Mouse (Mus musculus) liver, adult 2 months (tissue): ENCODE results near the gene Kcnq1. TPM values are rescaled to one million over a fixed set of nuclear protein-coding genes. Genes with fewer than 3 reads are reported as not detected.
A peak's percentile ranks its signal among the peaks of the same experiment; 100 is the strongest.

Experiments
- DNase-seq: peaks from one replicate; pipeline ENCODE4 v3.0.0-alpha.2; 2011; ENCODE audit warnings: low read depth, low spot score; ENCODE audit errors: extremely low read depth
- H3K27ac ChIP-seq: fragments of 200-500 bp; replicated peaks from 2 replicates; pipeline ENCODE4 v1.5.1; 2012; ENCODE audit warnings: low read depth, mild to moderate bottlenecking, control low read depth, inconsistent platforms, low read length; ENCODE audit not compliant: insufficient read depth
- H3K27me3 ChIP-seq: fragments of 200-500 bp; 2 replicates; pipeline ENCODE4 v1.6.1; 2012; ENCODE audit warnings: mild to moderate bottlenecking, moderate library complexity, low read length, inconsistent platforms; ENCODE audit not compliant: control insufficient read depth, insufficient read depth
- H3K36me3 ChIP-seq: fragments of 200-500 bp; 2 replicates; pipeline ENCODE4 v1.6.1; 2012; ENCODE audit warnings: low read length, inconsistent platforms; ENCODE audit not compliant: control insufficient read depth, insufficient read depth
- H3K4me1 ChIP-seq: fragments of 200-500 bp; 2 replicates; pipeline ENCODE4 v1.6.1; 2011; ENCODE audit warnings: low read length; ENCODE audit not compliant: control insufficient read depth, insufficient read depth
- H3K4me3 ChIP-seq: fragments of 200-500 bp; 2 replicates; pipeline ENCODE4 v1.5.1; 2011; ENCODE audit warnings: low read depth, mild to moderate bottlenecking, control low read depth, low read length, moderate library complexity; ENCODE audit not compliant: insufficient read depth
- H3K79me2 ChIP-seq: fragments of 200-500 bp; 2 replicates; pipeline ENCODE4 v1.6.1; 2012; ENCODE audit warnings: inconsistent platforms, mild to moderate bottlenecking, low read length, moderate library complexity; ENCODE audit not compliant: control insufficient read depth, insufficient read depth
- H3K9ac ChIP-seq: fragments of 200-500 bp; 2 replicates; pipeline ENCODE4 v1.6.1; 2012; ENCODE audit warnings: low read depth, mild to moderate bottlenecking, control low read depth, inconsistent platforms, low read length
- CTCF ChIP-seq: fragments of 200-500 bp; IDR thresholded peaks from 2 replicates; pipeline ENCODE4 v1.5.1; 2011; ENCODE audit warnings: low read depth, low read length, control low read depth
- POLR2A ChIP-seq: fragments of 200-500 bp; IDR thresholded peaks from 2 replicates; pipeline ENCODE4 v1.6.1; 2011; ENCODE audit warnings: low read length, control low read depth; ENCODE audit not compliant: insufficient read depth; ENCODE audit errors: extremely low read depth
- WGBS: fragments of 180-500 bp; shearing (Covaris S2); methylation state at CpG from one replicate; pipeline ENCODE4 v1.1.7; 2018; 5-methylcytosine and 5-hydroxymethylcytosine counted together
- polyA plus RNA-seq: library from polyadenylated mRNA; depleted of rRNA; stranded (reverse); fragments of >200 nt; gene quantifications from 2 replicates; pipeline ENCODE4 v1.2.3, GENCODE M21; 2012
- total RNA-seq: library from RNA; depleted of rRNA; stranded (reverse); fragments of >200 nt; gene quantifications from 2 replicates; pipeline ENCODE4 v1.2.3, GENCODE M21; 2014

The Kcnq1 gene
- total and polyA plus RNA-seq, 2 experiments: 1.3 to 2.5 TPM

DNA sequence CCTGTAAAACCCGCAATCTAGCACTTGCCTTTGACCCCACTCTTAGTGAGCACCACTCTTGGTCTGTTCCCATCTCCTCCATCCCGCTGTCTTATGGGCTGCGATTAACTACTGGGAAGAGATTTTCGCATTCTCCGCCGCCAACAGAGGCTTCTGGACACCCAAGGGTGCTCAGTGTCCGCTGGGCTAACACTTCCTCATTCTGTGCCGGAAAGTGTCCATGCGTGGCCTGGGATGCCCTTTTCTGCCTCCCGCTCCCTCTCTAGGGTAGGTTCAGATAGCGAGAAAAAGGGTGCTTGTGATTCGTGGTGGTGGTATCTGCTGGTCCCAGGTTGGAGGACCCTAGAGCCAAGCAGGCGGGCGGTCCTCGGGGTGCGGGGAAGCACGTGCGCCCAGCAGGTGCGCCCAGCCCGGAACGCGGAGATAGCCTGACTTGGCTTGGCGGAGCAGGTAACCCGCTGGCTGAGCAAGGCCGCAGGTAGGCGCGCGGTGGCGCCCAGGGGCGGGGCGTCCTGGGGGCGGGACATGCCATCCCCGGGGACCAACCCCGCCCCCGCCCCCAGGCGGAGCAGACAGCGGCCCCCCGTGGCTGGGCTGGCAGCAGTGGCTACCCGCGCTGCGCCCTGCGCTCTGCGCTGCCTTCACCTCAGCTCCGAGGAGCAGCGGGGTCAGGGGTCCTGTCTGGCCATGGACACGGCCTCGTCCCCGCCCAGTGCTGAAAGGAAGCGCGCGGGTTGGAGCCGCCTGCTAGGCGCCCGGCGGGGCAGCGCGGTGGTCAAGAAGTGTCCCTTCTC is 707 bp downstream of the Kcnq1 start:
- Histone ChIP-seq H3K79me2 (no peaks in the 10 kb centered on the region), H3K27ac (no peak overlapping the region), H3K27me3 (no peaks in the 10 kb centered on the region), H3K9ac (peak overlapping the region; percentile 64), H3K36me3 (no peaks in the 10 kb centered on the region), H3K4me1 (no peaks in the 10 kb centered on the region), H3K4me3 (peak overlapping the region; percentile 62)
- DNase-seq: no peak
- TF ChIP-seq CTCF (no peak), POLR2A (no peak)
- 6% methylated on average over 56 of the region's 57 CpGs for WGBS

DNA sequence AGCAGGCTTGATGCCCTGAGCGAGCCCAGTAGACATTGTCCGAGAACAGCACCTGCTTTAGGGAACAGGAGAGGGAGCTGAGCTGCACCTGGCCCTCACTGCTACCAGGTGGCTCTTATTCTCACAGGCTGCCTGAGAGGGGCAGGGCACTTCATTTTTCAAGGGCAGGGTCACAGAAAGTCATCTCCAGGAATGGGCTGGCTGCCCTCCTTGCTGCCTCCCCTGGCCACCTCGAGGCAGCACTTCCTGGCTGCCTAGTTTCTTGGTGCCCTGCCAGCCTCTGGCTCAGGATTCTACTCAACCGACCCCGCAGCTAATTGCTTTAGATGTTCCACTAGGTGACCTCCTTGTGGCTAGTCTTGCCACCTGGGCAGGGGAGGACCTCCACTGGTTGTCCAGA is 2.0 kb downstream of the Kcnq1 start:
- Histone ChIP-seq H3K9ac (no peak overlapping the region), H3K36me3 (no peaks in the 10 kb centered on the region), H3K4me3 (no peak overlapping the region), H3K27ac (peak overlapping the region; percentile 20; the same call in 1 of the 2 replicates), H3K79me2 (no peaks in the 10 kb centered on the region), H3K4me1 (no peaks in the 10 kb centered on the region), H3K27me3 (no peaks in the 10 kb centered on the region)
- no peak for DNase-seq
- TF ChIP-seq POLR2A (no peak), CTCF (no peak)
- 43% methylated on average over 5 of the region's 5 CpGs for WGBS

DNA sequence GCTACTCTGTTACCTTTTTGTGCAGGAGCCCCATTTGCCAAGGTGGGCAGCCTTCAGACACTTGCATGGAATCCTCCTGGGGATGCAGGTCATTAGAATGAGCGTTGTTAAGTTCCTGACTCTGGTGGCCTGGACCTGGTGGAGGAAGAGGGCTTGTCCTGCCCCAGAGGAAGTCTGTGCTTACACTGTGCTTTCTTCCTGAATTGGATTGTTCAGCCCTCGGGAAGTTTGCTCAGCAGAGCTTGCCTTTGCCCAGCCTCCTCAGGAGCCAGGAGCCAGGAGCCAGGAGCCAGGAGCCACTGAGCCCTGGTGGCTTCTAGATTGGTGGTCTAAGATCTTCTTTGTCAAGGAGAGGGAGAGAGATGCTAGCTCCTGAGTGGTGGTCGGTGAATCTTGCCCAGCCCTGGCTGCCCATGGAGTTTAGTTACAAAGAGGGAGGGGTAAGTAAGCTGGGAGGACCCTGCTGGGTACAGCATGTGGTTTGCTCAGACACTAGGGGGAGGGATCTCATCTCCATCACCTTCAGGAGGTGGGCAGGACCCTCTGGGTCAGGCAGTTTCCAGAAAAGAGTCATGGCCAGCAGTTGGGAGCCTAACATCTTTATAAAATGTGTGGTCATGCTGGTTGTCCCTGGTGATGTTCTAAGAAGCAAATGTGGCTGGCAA is 3.0 kb downstream of the Kcnq1 start:
- Histone ChIP-seq H3K27me3 (no peaks in the 10 kb centered on the region), H3K9ac (0 out of 2 replicates have a peak overlapping the region, but pooled peaks have one; percentile 0), H3K4me3 (no peak overlapping the region), H3K4me1 (no peaks in the 10 kb centered on the region), H3K27ac (peak overlapping the region; percentile 65), H3K36me3 (no peaks in the 10 kb centered on the region), H3K79me2 (no peaks in the 10 kb centered on the region)
- 21% methylated on average over 3 of the region's 3 CpGs for WGBS
- TF ChIP-seq CTCF (no peak), POLR2A (no peak)
- DNase-seq: no peak

DNA sequence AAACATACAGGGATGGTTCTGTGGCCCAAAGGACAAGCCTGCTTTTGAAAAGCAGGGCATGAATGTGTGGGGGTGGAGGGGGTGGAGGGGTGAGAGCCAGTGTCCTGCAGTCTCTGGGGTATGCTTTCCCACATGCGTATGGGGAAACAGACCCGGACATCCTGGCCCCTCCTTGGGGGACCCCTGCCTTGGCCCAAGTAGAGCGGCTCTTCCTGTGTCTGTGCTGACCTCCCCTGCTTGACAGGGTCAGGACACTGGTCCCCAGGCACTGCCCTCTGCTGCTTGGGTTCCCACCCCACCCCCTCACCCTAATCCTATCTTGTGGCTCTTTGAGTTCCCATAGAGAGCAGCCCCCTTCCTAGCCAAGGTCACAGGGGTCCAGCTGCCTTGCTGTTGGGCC is 3.5 kb downstream of the Kcnq1 start:
- no peaks in the 10 kb centered on the region for H3K4me1 ChIP-seq
- DNase-seq: no peak
- H3K36me3 ChIP-seq: no peaks in the 10 kb centered on the region
- no peaks in the 10 kb centered on the region for H3K79me2 ChIP-seq
- H3K27ac ChIP-seq: peak overlapping the region; percentile 65
- H3K9ac ChIP-seq: no peak overlapping the region
- H3K4me3 ChIP-seq: no peak overlapping the region; the same call in 1 of the 2 replicates
- no peak for TF ChIP-seq POLR2A
- TF ChIP-seq CTCF: no peak
- WGBS: 56% methylated on average over 3 of the region's 3 CpGs
- no peaks in the 10 kb centered on the region for H3K27me3 ChIP-seq

DNA sequence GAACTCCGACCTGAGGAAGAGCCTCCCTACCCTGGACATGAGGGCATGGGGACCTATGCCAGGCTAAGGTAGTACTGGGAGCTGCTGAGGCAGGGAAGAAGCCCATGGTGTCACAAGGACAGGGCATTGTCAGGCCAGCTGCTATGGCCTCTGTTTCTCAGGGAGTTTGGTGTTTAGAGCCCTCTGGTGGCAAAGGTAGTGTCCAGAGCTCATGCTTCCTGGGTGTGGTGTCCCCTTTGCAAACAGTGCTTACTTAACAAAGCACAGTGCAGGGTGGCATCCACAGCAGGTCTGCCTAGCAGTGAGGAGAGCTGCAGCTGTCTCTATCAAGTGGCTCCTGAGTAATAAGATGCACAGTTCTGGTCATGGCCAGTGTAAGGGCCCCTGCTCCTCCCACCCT is 4.6 kb downstream of the Kcnq1 start:
- no peak for DNase-seq
- WGBS: 60% methylated on average over 1 of the region's 1 CpGs
- no peaks in the 10 kb centered on the region for H3K79me2 ChIP-seq
- no peaks in the 10 kb centered on the region for H3K27me3 ChIP-seq
- H3K9ac ChIP-seq: no peak overlapping the region
- no peak overlapping the region for H3K4me3 ChIP-seq
- TF ChIP-seq POLR2A (no peak), CTCF (no peak; the same call in 1 of the 2 replicates)
- H3K27ac ChIP-seq: no peak overlapping the region
- H3K36me3 ChIP-seq: no peaks in the 10 kb centered on the region
- no peaks in the 10 kb centered on the region for H3K4me1 ChIP-seq

DNA sequence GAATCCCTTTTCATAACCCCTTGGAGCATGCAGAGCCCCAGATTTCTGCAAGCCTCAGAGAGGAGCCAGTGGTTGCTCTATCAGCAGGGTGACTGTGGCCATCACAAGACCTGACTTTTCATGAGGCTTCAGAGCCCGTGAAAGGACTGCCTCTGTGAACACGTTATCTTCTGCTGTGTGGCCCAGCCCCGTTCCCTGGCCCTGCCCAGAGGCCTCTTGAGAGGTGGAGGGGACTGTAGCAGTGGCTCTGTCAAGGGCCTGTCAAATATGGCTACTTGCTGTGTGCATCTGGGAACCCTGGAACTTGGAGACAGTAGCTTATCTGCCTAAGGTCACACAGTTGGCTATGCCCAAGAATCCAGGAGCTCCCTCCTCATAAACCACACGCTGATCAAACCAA is 5.6 kb downstream of the Kcnq1 start:
- Histone ChIP-seq H3K4me3 (no peak overlapping the region), H3K27ac (no peak overlapping the region), H3K36me3 (no peaks in the 10 kb centered on the region), H3K4me1 (no peaks in the 10 kb centered on the region), H3K9ac (no peak overlapping the region), H3K79me2 (no peaks in the 10 kb centered on the region), H3K27me3 (no peaks in the 10 kb centered on the region)
- no peak for DNase-seq
- TF ChIP-seq POLR2A (no peak), CTCF (no peak)
- 71% methylated on average over 4 of the region's 4 CpGs for WGBS
